Mouse (Mus musculus): ENCODE results near the gene Nrap. TPM values are rescaled to one million over a fixed set of nuclear protein-coding genes. Genes with fewer than 3 reads are reported as not detected.

The Nrap gene
- polyA plus RNA-seq, 1 experiment from 2014 or later = 0.15 TPM

DNA sequence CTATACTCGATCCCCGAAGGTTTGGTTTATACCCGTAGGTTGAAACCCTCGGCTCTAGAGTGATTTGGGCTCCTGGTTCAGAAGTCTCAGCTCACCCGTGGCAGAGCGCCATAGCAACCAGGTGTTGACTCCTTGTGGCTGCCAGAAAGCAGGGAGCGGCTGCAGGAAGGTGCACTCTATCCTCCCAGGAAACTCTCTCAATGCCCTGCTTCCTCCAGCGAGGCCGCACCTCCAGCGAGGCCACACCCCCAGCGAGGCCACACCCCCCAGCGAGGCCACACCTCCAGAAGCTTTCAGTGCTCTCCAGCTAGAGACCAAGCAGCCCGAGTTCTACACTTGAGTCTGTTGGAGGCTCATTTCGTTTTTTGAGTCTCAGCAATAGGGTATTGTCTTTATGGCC lies 10.4 kb upstream of the Nrap start:
- peaks cover 11% of the 10 kb centered on the region; the same call in 1 of the 2 replicates for H3K27me3 ChIP-seq (ENCODE audit: control insufficient read depth, insufficient read depth, low read length)
- no peak for ATAC-seq (ENCODE audit: low read depth)
- no peak overlapping the region for H3K4me2 ChIP-seq (ENCODE audit: low read depth, low read length)
- H3K9me3 ChIP-seq (ENCODE audit: control insufficient read depth, low read length) = no peaks in the 10 kb centered on the region
- WGBS = 53% methylated on average over 14 of the region's 14 CpGs
- H3K36me3 ChIP-seq (ENCODE audit: control insufficient read depth, insufficient read depth, low read length) = no peaks in the 10 kb centered on the region
- no peak overlapping the region for H3K9ac ChIP-seq (replicated peaks; ENCODE audit: low read depth, low read length)
- H3K4me1 ChIP-seq (ENCODE audit: control insufficient read depth, insufficient read depth, low read length) = no peaks in the 10 kb centered on the region; the same call in 1 of the 2 replicates
- H3K27ac ChIP-seq (ENCODE audit: low read depth, low read length) = no peak overlapping the region
- no peak overlapping the region for H3K4me3 ChIP-seq (ENCODE audit: low read depth, low read length)

DNA sequence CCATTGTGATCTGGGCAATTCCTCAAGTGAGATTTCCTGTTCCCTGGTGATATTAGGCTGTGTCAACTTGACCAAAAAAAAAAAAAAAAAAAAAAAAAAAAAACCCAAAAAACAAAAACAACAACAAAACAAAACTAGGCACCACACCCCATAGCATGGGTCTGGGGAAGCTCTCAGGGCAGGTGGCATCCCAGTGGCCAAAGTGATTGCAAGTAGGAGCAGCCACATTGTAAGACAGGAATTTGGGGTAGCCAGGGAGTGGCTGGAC lies 8.6 kb upstream of the Nrap start:
- Histone ChIP-seq H3K9me3 (ENCODE audit: control insufficient read depth, low read length) (no peaks in the 10 kb centered on the region), H3K27ac (ENCODE audit: low read depth, low read length) (no peak overlapping the region), H3K36me3 (ENCODE audit: control insufficient read depth, insufficient read depth, low read length) (no peaks in the 10 kb centered on the region), H3K27me3 (ENCODE audit: control insufficient read depth, insufficient read depth, low read length) (peaks cover 11% of the 10 kb centered on the region; the same call in 1 of the 2 replicates), H3K4me2 (ENCODE audit: low read depth, low read length) (no peak overlapping the region), H3K4me3 (ENCODE audit: low read depth, low read length) (no peak overlapping the region), H3K9ac (replicated peaks; ENCODE audit: low read depth, low read length) (no peak overlapping the region), H3K4me1 (ENCODE audit: control insufficient read depth, insufficient read depth, low read length) (no peaks in the 10 kb centered on the region; the same call in 1 of the 2 replicates)
- no peak for ATAC-seq (ENCODE audit: low read depth)

DNA sequence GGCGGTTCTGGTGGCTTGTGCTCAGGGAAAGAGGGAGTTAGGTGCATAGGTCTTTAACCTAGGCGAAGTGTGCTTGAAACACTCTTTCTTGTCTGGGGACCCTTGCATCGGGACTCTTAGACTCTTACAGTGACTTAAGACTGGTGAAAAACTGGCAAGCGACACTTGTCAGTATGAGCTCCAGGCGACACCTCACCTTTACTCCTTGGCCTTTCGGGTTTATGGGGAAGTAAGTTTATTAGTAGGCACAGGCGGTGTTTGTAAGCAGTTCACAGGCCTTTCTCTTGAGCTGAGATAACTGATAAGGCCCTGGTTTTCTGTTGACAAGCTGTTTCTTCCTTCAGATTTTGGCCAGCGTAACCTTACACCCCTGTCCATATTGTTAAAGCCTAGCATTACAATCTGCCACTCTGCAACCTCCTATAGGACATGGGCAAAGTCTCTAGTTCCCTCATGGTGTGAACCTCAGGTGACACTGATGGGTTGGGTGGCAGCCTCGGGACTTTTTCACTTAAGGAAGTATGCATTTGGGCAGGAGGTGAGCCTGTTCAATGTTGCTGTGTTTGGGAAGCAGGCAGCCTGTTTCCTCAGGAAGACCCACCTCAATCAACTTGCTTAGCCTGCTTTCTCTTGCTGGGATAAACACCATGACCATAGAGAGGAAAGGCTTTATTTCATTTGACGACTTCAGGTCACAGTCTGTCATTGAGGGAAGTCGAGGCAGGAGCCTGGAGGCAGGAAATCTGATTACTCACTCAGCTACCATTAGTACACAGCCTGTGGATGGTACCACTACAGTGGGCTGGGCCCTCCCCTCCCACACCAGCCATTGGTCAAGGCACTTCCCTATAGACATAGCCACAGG lies 8.1 kb upstream of the Nrap start:
- Histone ChIP-seq H3K27me3 (ENCODE audit: control insufficient read depth, insufficient read depth, low read length) (peaks cover 11% of the 10 kb centered on the region; the same call in 1 of the 2 replicates), H3K4me1 (ENCODE audit: control insufficient read depth, insufficient read depth, low read length) (no peaks in the 10 kb centered on the region; the same call in 1 of the 2 replicates), H3K4me3 (ENCODE audit: low read depth, low read length) (peak overlapping the region; percentile 61), H3K36me3 (ENCODE audit: control insufficient read depth, insufficient read depth, low read length) (no peaks in the 10 kb centered on the region), H3K27ac (ENCODE audit: low read depth, low read length) (0 out of 2 replicates have a peak overlapping the region, but pooled peaks have one; percentile 2), H3K9ac (replicated peaks; ENCODE audit: low read depth, low read length) (peak overlapping the region; percentile 56), H3K4me2 (ENCODE audit: low read depth, low read length) (peak overlapping the region; percentile 95), H3K9me3 (ENCODE audit: control insufficient read depth, low read length) (no peaks in the 10 kb centered on the region)
- 65% methylated on average over 11 of the region's 11 CpGs for WGBS
- ATAC-seq (ENCODE audit: low read depth) = no peak

DNA sequence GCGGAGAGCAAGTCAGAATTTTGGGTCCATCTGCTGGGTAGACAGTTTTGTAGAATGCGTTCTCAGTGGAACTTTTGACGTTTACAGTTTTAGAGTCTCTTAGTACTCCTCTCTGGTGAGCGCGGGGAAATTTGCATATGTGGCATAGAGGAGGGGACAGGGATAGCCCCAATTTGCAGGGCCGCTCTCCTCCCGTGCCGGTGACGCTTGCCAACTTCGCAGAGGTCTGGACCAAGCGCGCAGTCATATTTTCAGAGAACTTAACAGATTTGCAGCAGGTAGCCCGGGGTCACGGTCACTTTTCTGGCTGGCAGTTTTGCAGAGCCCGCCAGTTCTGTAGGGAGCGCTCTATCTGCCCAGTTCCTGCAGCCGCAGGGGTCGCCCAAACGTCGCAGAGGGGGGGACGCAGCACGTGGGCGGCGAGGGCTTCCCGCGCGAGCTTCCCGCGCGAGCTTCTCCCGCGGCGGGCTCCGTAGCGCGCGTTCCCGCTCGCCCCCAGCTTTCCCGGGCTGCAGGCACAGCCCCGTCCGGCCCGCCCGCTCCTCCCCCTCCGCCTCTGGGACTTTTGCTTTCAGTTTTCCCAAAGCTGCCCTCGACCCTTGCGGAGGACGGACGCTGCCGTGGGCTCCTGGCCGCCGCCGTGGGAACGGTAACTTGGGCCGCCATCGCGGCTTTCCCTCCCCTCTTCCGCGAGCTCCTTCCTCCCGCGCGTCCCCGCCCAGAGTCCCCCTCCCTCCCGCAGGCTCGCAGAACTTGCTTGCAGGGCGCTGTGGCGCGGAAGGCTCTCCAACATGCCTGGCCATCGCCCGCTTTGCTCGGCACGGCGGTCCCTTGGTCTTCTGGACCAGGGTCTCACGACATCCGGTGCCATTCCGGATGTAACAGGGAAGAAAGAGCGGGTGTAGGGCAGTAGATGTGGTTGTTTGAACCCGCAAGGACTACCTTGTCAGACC lies 7.1 kb upstream of the Nrap start, which contains the start of gene Casp7:
Gene Casp7, plus strand, starts transcription at position 461 of the 953 bp plus-strand sequence.
- H3K27me3 ChIP-seq (ENCODE audit: control insufficient read depth, insufficient read depth, low read length) = peaks cover 11% of the 10 kb centered on the region; the same call in 1 of the 2 replicates
- H3K4me3 ChIP-seq (ENCODE audit: low read depth, low read length) = peak within 1 kb of the TSS; percentile 61
- peak within 1 kb of the TSS; percentile 52; the same call in 1 of the 2 replicates for H3K27ac ChIP-seq (ENCODE audit: low read depth, low read length)
- no peaks in the 10 kb centered on the region for H3K9me3 ChIP-seq (ENCODE audit: control insufficient read depth, low read length)
- peak; percentile 61; the same call in 1 of the 2 replicates for ATAC-seq (ENCODE audit: low read depth)
- under 1% methylated on average over 70 of the region's 78 CpGs for WGBS
- peak within 1 kb of the TSS; percentile 95 for H3K4me2 ChIP-seq (ENCODE audit: low read depth, low read length)
- peak within 1 kb of the TSS; percentile 56 for H3K9ac ChIP-seq (replicated peaks; ENCODE audit: low read depth, low read length)
- H3K36me3 ChIP-seq (ENCODE audit: control insufficient read depth, insufficient read depth, low read length) = no peaks in the 10 kb centered on the region
- no peaks in the 10 kb centered on the region; the same call in 1 of the 2 replicates for H3K4me1 ChIP-seq (ENCODE audit: control insufficient read depth, insufficient read depth, low read length)

DNA sequence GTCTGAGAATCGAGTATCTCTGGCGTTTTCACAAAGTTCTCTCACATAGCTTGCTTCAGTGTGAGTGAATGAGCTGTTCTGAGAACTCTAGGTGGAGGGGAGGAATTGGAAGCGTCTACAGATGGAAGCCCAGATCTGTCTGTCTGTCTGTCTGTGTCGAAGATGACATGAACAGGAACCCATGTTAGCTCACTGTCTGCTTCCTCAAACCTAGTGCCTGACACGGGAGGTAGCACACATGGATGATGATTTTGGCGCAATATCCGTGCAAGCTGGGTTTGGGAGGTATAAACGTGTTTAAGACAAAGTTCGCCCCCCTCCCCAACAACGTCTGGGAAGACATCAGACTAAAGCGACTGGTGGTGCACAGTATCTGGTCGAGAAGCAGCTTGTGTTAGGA lies 6.4 kb upstream of the Nrap start:
- no peak overlapping the region for H3K27ac ChIP-seq (ENCODE audit: low read depth, low read length)
- H3K9me3 ChIP-seq (ENCODE audit: control insufficient read depth, low read length) = no peaks in the 10 kb centered on the region
- H3K4me2 ChIP-seq (ENCODE audit: low read depth, low read length) = peak overlapping the region; percentile 95
- H3K4me3 ChIP-seq (ENCODE audit: low read depth, low read length) = peak overlapping the region; percentile 61
- H3K9ac ChIP-seq (replicated peaks; ENCODE audit: low read depth, low read length) = no peak overlapping the region
- H3K27me3 ChIP-seq (ENCODE audit: control insufficient read depth, insufficient read depth, low read length) = peaks cover 11% of the 10 kb centered on the region; the same call in 1 of the 2 replicates
- H3K36me3 ChIP-seq (ENCODE audit: control insufficient read depth, insufficient read depth, low read length) = no peaks in the 10 kb centered on the region
- H3K4me1 ChIP-seq (ENCODE audit: control insufficient read depth, insufficient read depth, low read length) = no peaks in the 10 kb centered on the region; the same call in 1 of the 2 replicates
- ATAC-seq (ENCODE audit: low read depth) = no peak
- WGBS = 44% methylated on average over 12 of the region's 12 CpGs

DNA sequence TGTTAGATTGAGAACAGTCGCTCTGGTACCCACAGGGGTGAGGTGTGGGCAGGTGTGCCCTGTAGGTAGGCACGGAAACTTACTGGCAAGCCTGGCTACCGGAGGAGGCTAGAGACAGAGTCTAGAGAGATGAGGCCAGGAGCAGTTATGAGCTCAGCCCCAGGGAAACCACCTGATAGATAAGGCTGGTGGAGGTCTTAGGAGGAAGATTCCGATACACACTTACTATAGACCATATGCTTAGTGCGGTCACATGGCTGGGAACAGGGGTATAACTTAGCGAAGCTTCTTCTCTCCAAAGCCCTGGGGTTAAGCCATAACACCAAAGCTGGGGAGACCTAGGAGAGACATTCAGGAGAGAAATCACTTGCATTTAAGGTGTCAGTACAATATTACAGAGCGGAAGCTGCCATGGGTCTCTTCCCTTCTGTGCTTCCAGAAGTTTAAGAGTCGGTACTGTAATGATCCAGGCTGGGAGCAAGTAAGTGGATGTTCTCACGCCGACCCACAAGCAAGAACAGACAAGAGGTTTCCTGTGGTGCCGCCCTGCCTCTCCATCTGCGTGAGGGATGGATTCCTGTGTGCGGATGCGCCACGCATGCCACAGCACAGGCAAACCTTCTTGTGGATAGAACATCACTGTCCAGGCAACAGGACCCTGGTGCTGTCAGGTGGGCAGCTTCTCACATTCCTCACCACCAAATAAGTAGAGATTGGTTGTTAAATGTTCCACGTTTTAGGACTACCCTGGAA lies 5.5 kb upstream of the Nrap start:
- no peaks in the 10 kb centered on the region; the same call in 1 of the 2 replicates for H3K4me1 ChIP-seq (ENCODE audit: control insufficient read depth, insufficient read depth, low read length)
- no peaks in the 10 kb centered on the region for H3K36me3 ChIP-seq (ENCODE audit: control insufficient read depth, insufficient read depth, low read length)
- H3K9ac ChIP-seq (replicated peaks; ENCODE audit: low read depth, low read length) = no peak overlapping the region
- no peak for ATAC-seq (ENCODE audit: low read depth)
- H3K4me3 ChIP-seq (ENCODE audit: low read depth, low read length) = no peak overlapping the region
- peaks cover 11% of the 10 kb centered on the region; the same call in 1 of the 2 replicates for H3K27me3 ChIP-seq (ENCODE audit: control insufficient read depth, insufficient read depth, low read length)
- H3K9me3 ChIP-seq (ENCODE audit: control insufficient read depth, low read length) = no peaks in the 10 kb centered on the region
- H3K4me2 ChIP-seq (ENCODE audit: low read depth, low read length) = no peak overlapping the region
- 91% methylated on average over 16 of the region's 16 CpGs for WGBS
- no peak overlapping the region for H3K27ac ChIP-seq (ENCODE audit: low read depth, low read length)

DNA sequence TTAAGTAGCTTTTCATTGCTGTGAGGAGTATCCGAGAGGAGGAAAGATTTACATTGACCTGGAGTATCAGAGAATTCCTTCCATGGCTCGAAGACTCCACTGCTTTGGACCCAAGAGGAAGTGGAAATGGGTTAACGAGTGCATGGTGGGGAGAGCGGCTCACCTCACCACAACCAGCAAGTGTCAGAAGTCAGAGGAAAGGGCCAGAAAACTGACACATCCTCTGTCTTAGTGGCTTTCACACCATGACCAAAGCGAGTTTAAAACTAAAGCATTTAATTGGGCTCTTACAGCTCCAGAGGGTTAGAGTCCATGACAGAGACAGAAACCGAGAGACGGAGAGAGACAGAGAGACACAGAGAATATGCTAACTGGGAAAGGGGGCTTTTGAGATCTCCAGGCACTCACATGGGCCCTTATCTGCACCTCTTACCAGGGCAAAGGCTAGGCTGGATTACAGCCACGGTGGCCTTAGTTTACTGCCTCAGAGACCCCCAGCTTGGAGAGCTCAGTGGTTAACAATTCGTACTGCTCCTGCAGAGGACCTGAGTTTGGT lies 3.6 kb upstream of the Nrap start:
- Histone ChIP-seq H3K4me3 (ENCODE audit: low read depth, low read length) (no peak overlapping the region), H3K4me1 (ENCODE audit: control insufficient read depth, insufficient read depth, low read length) (no peaks in the 10 kb centered on the region; the same call in 1 of the 2 replicates), H3K27ac (ENCODE audit: low read depth, low read length) (no peak overlapping the region), H3K27me3 (ENCODE audit: control insufficient read depth, insufficient read depth, low read length) (peaks cover 11% of the 10 kb centered on the region; the same call in 1 of the 2 replicates), H3K9ac (replicated peaks; ENCODE audit: low read depth, low read length) (no peak overlapping the region), H3K9me3 (ENCODE audit: control insufficient read depth, low read length) (no peaks in the 10 kb centered on the region), H3K4me2 (ENCODE audit: low read depth, low read length) (no peak overlapping the region), H3K36me3 (ENCODE audit: control insufficient read depth, insufficient read depth, low read length) (no peaks in the 10 kb centered on the region)
- no peak for ATAC-seq (ENCODE audit: low read depth)
- 85% methylated on average over 9 of the region's 9 CpGs for WGBS

Measured in neural tube, embryonic 14.5 days (tissue).